Mouse (Mus musculus) CD4-positive, CD25-positive, alpha-beta regulatory T cell, adult 9 weeks (primary cell): ENCODE measurements around the gene C2cd6. TPM values are rescaled to one million over a fixed set of nuclear protein-coding genes. Genes with fewer than 3 reads are reported as not detected.

Experiments used
- polyA plus RNA-seq: library from polyadenylated mRNA; unstranded; fragments of 100-300 nt; shearing (Covaris generic); gene quantifications from one replicate; pipeline ENCODE4 v1.2.1, GENCODE M21; 2017

The C2cd6 gene
- polyA plus RNA-seq, result 0.12 TPM

GRCm38 (mm10) chr1:59094705-59095104 lies at the start of gene C2cd6:
TSS of gene C2cd6 (minus strand) at chr1:59094900.

GRCm38 (mm10) chr1:59119720-59120457 lies 25.2 kb upstream of the C2cd6 start, which contains the start of gene Tmem237:
TSS of gene Tmem237 (minus strand) at chr1:59120408.

Other genes starting within 250 kb of the C2cd6 start
- 45.3 TPM for gene Trak2, start 121.5 kb downstream of the C2cd6 start, polyA plus RNA-seq
- gene Stradb, start 121.4 kb downstream of the C2cd6 start, polyA plus RNA-seq, result 20.0 TPM
- gene Tmem237, start 25.5 kb upstream of the C2cd6 start, polyA plus RNA-seq, result 12.2 TPM
- 0.16 TPM for gene Mpp4, start 68.5 kb upstream of the C2cd6 start, polyA plus RNA-seq
- gene Als2, start 142.3 kb upstream of the C2cd6 start, polyA plus RNA-seq, result 13.8 TPM
- gene Cdk15, start 162.0 kb upstream of the C2cd6 start, polyA plus RNA-seq, result not detected